Mouse (Mus musculus) kidney, adult 2 months (tissue): ENCODE results near the gene Hectd4.
"Not testable (repeated sequence)": the region's sequence is repeated elsewhere in the genome, so short reads cannot be mapped to it uniquely, and the experiment has no call there.

ENCODE experiments used
- CTCF ChIP-seq: fragments of 200-500 bp; conservative IDR thresholded peaks from 2 replicates; pipeline ENCODE4 v1.5.1; 2011; ENCODE audit warnings: low read depth, mild to moderate bottlenecking, control low read depth, low read length, moderate library complexity, mixed read lengths; ENCODE audit not compliant: insufficient read depth, insufficient read length
- POLR2A ChIP-seq: fragments of 200-500 bp; IDR thresholded peaks from one replicate; pipeline ENCODE4 v1.6.1; 2011; ENCODE audit warnings: low read depth, low read length, control low read depth

- not testable (repeated sequence) for TF ChIP-seq CTCF, POLR2A
These were observed 110.3 kb downstream of the Hectd4 start for GRCm38 (mm10) chr5:121330154-121330816.
